Mouse (Mus musculus): ENCODE results near the gene Col9a1.

Col9a1 gene

GRCm38 (mm10) chr1:24177224-24177851 is at the start of gene Col9a1:
Gene Col9a1 (plus strand): TSS chr1:24177610.
- in situ Hi-C loops (cut with MboI, MseI), result no loop called here

GRCm38 (mm10) chr1:24127866-24128265 is 49.5 kb upstream of the Col9a1 start:
- in situ Hi-C loops (cut with MboI, MseI), result no loop called here

GRCm38 (mm10) chr1:24133853-24134252 is 43.6 kb upstream of the Col9a1 start:
- in situ Hi-C loops (cut with MboI, MseI), result no loop called here

GRCm38 (mm10) chr1:24134792-24135191 is 42.6 kb upstream of the Col9a1 start:
- in situ Hi-C loops (cut with MboI, MseI), result no loop called here

GRCm38 (mm10) chr1:24137133-24137532 is 40.3 kb upstream of the Col9a1 start:
- in situ Hi-C loops (cut with MboI, MseI), result no loop called here

- in situ Hi-C loops (cut with MboI, MseI), result no loop called here
These were observed 36.9 kb upstream of the Col9a1 start for GRCm38 (mm10) chr1:24140555-24140954.

- in situ Hi-C loops (cut with MboI, MseI), result no loop called here
These were observed 33.9 kb upstream of the Col9a1 start for GRCm38 (mm10) chr1:24143504-24143903.

- in situ Hi-C loops (cut with MboI, MseI), result no loop called here
These were observed 19.7 kb upstream of the Col9a1 start for GRCm38 (mm10) chr1:24157751-24158150.

- in situ Hi-C loops (cut with MboI, MseI), result no loop called here
These were observed 8.0 kb upstream of the Col9a1 start for GRCm38 (mm10) chr1:24169410-24169809.

- in situ Hi-C loops (cut with MboI, MseI), result no loop called here
These were observed 6.1 kb upstream of the Col9a1 start for GRCm38 (mm10) chr1:24171205-24171866.

- in situ Hi-C loops (cut with MboI, MseI), result no loop called here
These were observed 5.5 kb upstream of the Col9a1 start for GRCm38 (mm10) chr1:24171898-24172297.

- in situ Hi-C loops (cut with MboI, MseI), result no loop called here
These were observed 4.8 kb upstream of the Col9a1 start for GRCm38 (mm10) chr1:24172656-24173055.

GRCm38 (mm10) chr1:24175761-24176160 is 1.6 kb upstream of the Col9a1 start:
- in situ Hi-C loops (cut with MboI, MseI), result no loop called here

GRCm38 (mm10) chr1:24179856-24180255 is 2.4 kb downstream of the Col9a1 start:
- in situ Hi-C loops (cut with MboI, MseI), result no loop called here

- in situ Hi-C loops (cut with MboI, MseI), result no loop called here
These were observed 7.6 kb downstream of the Col9a1 start for GRCm38 (mm10) chr1:24184981-24185380.

- in situ Hi-C loops (cut with MboI, MseI), result no loop called here
These were observed 9.6 kb downstream of the Col9a1 start for GRCm38 (mm10) chr1:24186964-24187363.

GRCm38 (mm10) chr1:24191668-24192067 is 14.3 kb downstream of the Col9a1 start:
- in situ Hi-C loops (cut with MboI, MseI), result no loop called here

- in situ Hi-C loops (cut with MboI, MseI), result no loop called here
These were observed 16.7 kb downstream of the Col9a1 start for GRCm38 (mm10) chr1:24194111-24194510.

GRCm38 (mm10) chr1:24195070-24195840 is 17.8 kb downstream of the Col9a1 start:
- in situ Hi-C loops (cut with MboI, MseI), result no loop called here

GRCm38 (mm10) chr1:24195951-24196517 is 18.6 kb downstream of the Col9a1 start:
- in situ Hi-C loops (cut with MboI, MseI), result no loop called here

GRCm38 (mm10) chr1:24211621-24212385 is 34.4 kb downstream of the Col9a1 start:
- in situ Hi-C loops (cut with MboI, MseI), result no loop called here

- in situ Hi-C loops (cut with MboI, MseI), result no loop called here
These were observed 41.6 kb downstream of the Col9a1 start for GRCm38 (mm10) chr1:24219041-24219440.

Measured in T-helper 2 cell (primary cell).